In genomic region chr17:93463621-93464211, GRCm38 (mm10) we compare ENCODE assay signal across 30 mouse cellular contexts.
DNase-seq lines count a peak whose midpoint lies in the region; ATAC-seq and TF ChIP-seq lines count a peak whose summit lies in the region.
"Had no signal": no experiment of that assay in that cellular context is flagged by ENCODE, and none has a peak within 500 bp of the region (broad histone marks: within the 10 kb centered on the region; RNA-seq: fewer than 3 reads in every experiment).

No protein-coding gene starts in this region.

- 84% methylated on average over 3 of the region's 3 CpGs for WGBS in hindbrain, embryonic 13.5 days
- 77% methylated on average over 3 of the region's 3 CpGs for WGBS in hindbrain, postnatal 0 days
- WGBS in midbrain, postnatal 0 days: 80% methylated on average over 3 of the region's 3 CpGs
- WGBS in midbrain, embryonic 11.5 days: 91% methylated on average over 3 of the region's 3 CpGs
- WGBS in neural tube, embryonic 14.5 days: 55% methylated on average over 3 of the region's 3 CpGs

- no peak overlapping the region for H3K9ac ChIP-seq in hindbrain, embryonic 13.5 days
- H3K9ac ChIP-seq in hindbrain, postnatal 0 days (replicated peaks; ENCODE audit: low read length): no peak overlapping the region
- H3K9ac ChIP-seq in midbrain, postnatal 0 days (replicated peaks; ENCODE audit: low read length, poor library complexity, severe bottlenecking): no peak overlapping the region
- no peak overlapping the region for H3K9ac ChIP-seq in midbrain, embryonic 11.5 days (ENCODE audit: low read length)
- no peak overlapping the region for H3K9ac ChIP-seq in neural tube, embryonic 14.5 days (replicated peaks; ENCODE audit: low read depth, low read length)
- H3K9ac ChIP-seq: embryonic facial prominence, embryonic 13.5 days; embryonic facial prominence, embryonic 15.5 days; forebrain, embryonic 12.5 days had no signal

- ATAC-seq in hindbrain, embryonic 13.5 days (ENCODE audit: low FRiP score): 0 out of 2 replicates have a peak, but pooled peaks have one; percentile 43
- ATAC-seq in hindbrain, postnatal 0 days: no peak
- ATAC-seq in midbrain, postnatal 0 days (ENCODE audit: low FRiP score): no peak
- no peak for ATAC-seq in midbrain, embryonic 11.5 days (ENCODE audit: low FRiP score)
- ATAC-seq in neural tube, embryonic 14.5 days (ENCODE audit: low read depth): peak; percentile 87
- ATAC-seq: activated CD4-positive, CD25-positive, alpha-beta regulatory T cell, adult 4 months; CD4-positive, CD25-positive, alpha-beta regulatory T cell, adult 4 months; forebrain, embryonic 14.5 days; forebrain, embryonic 16.5 days; Patski had no signal

- DNase-seq in hindbrain, postnatal 0 days (ENCODE audit: low spot score): no peak
- DNase-seq in midbrain, postnatal 0 days (ENCODE audit: low spot score): peak; percentile 6
- no peak for DNase-seq in midbrain, embryonic 11.5 days (ENCODE audit: low spot score, missing footprints)
- peak; percentile 1 for DNase-seq in brain, adult 2 months (ENCODE audit: low read depth, low spot score)
- no peak for DNase-seq in retina, embryonic 14.5 days (ENCODE audit: low spot score)
- DNase-seq in lung, postnatal 25 days (ENCODE audit: low spot score): no peak
- DNase-seq: adrenal gland, adult 8-10 months; adrenal gland, postnatal 14 days; adrenal gland, postnatal 36 days; B cell, adult 2 months; cerebellum, adult 11-12 months; cerebellum, adult 2 months; cerebellum, adult 9-11 months; cerebellum, postnatal 14 days; cerebellum, postnatal 36 days; embryo, embryonic 11 days had no signal

- H3K36me3 ChIP-seq in hindbrain, embryonic 13.5 days: no peaks in the 10 kb centered on the region
- H3K36me3 ChIP-seq in hindbrain, postnatal 0 days (ENCODE audit: insufficient read depth, low read length): no peaks in the 10 kb centered on the region
- H3K36me3 ChIP-seq in midbrain, postnatal 0 days (ENCODE audit: insufficient read depth, low read length): no peaks in the 10 kb centered on the region
- no peaks in the 10 kb centered on the region for H3K36me3 ChIP-seq in midbrain, embryonic 11.5 days (ENCODE audit: control insufficient read depth, insufficient read depth, low read length)
- H3K36me3 ChIP-seq in neural tube, embryonic 14.5 days (ENCODE audit: control insufficient read depth, insufficient read depth, low read length): no peaks in the 10 kb centered on the region
- H3K36me3 ChIP-seq: embryonic facial prominence, embryonic 13.5 days; embryonic facial prominence, embryonic 15.5 days; forebrain, embryonic 10.5 days; forebrain, embryonic 12.5 days; G1E had no signal

- no peak for TF ChIP-seq CTCF in hindbrain, postnatal 0 days (IDR thresholded peaks at IDR 0.05; ENCODE audit: low read depth)
- no peak for TF ChIP-seq CTCF in midbrain, postnatal 0 days (IDR thresholded peaks at IDR 0.05)

- H3K9me3 ChIP-seq in hindbrain, embryonic 13.5 days: no peaks in the 10 kb centered on the region
- H3K9me3 ChIP-seq in hindbrain, postnatal 0 days (ENCODE audit: low read length): no peaks in the 10 kb centered on the region
- no peaks in the 10 kb centered on the region for H3K9me3 ChIP-seq in midbrain, postnatal 0 days (ENCODE audit: low read length)
- no peaks in the 10 kb centered on the region for H3K9me3 ChIP-seq in midbrain, embryonic 11.5 days (ENCODE audit: control insufficient read depth, low read length)
- H3K9me3 ChIP-seq in neural tube, embryonic 14.5 days (ENCODE audit: control insufficient read depth, low read length): no peaks in the 10 kb centered on the region
- H3K9me3 ChIP-seq: embryonic facial prominence, embryonic 13.5 days; embryonic facial prominence, embryonic 15.5 days; forebrain, embryonic 10.5 days; forebrain, embryonic 12.5 days; G1E had no signal

- H3K27me3 ChIP-seq in hindbrain, embryonic 13.5 days: no peaks in the 10 kb centered on the region
- H3K27me3 ChIP-seq in hindbrain, postnatal 0 days (ENCODE audit: insufficient read depth, low read length): no peaks in the 10 kb centered on the region
- H3K27me3 ChIP-seq in midbrain, postnatal 0 days (ENCODE audit: insufficient read depth, low read length): no peaks in the 10 kb centered on the region
- no peaks in the 10 kb centered on the region for H3K27me3 ChIP-seq in midbrain, embryonic 11.5 days (ENCODE audit: control insufficient read depth, insufficient read depth, low read length)
- no peaks in the 10 kb centered on the region for H3K27me3 ChIP-seq in neural tube, embryonic 14.5 days (ENCODE audit: control insufficient read depth, insufficient read depth, low read length)
- H3K27me3 ChIP-seq: CH12.LX; embryonic facial prominence, embryonic 13.5 days; embryonic facial prominence, embryonic 15.5 days; forebrain, embryonic 12.5 days; Patski had no signal

- H3K4me2 ChIP-seq in hindbrain, embryonic 13.5 days: no peak overlapping the region
- H3K4me2 ChIP-seq in hindbrain, postnatal 0 days (ENCODE audit: low read depth, low read length): no peak overlapping the region
- H3K4me2 ChIP-seq in midbrain, postnatal 0 days (ENCODE audit: low read depth, low read length, poor library complexity, severe bottlenecking): no peak overlapping the region
- no peak overlapping the region for H3K4me2 ChIP-seq in midbrain, embryonic 11.5 days
- no peak overlapping the region for H3K4me2 ChIP-seq in neural tube, embryonic 14.5 days (ENCODE audit: low read depth, low read length)
- H3K4me2 ChIP-seq: embryonic facial prominence, embryonic 13.5 days; embryonic facial prominence, embryonic 15.5 days; forebrain, embryonic 12.5 days had no signal

- H3K4me3 ChIP-seq in hindbrain, embryonic 13.5 days: no peak overlapping the region
- no peak overlapping the region for H3K4me3 ChIP-seq in hindbrain, postnatal 0 days (ENCODE audit: low read length)
- no peak overlapping the region for H3K4me3 ChIP-seq in midbrain, postnatal 0 days (ENCODE audit: low read depth, low read length)
- H3K4me3 ChIP-seq in midbrain, embryonic 11.5 days (ENCODE audit: low read depth, low read length): no peak overlapping the region
- no peak overlapping the region for H3K4me3 ChIP-seq in neural tube, embryonic 14.5 days (ENCODE audit: low read depth, low read length)
- H3K4me3 ChIP-seq: embryonic facial prominence, embryonic 13.5 days; embryonic facial prominence, embryonic 15.5 days; erythroblast, embryonic 14.5 days; forebrain, embryonic 10.5 days; forebrain, embryonic 12.5 days had no signal

- no peaks in the 10 kb centered on the region for H3K4me1 ChIP-seq in hindbrain, embryonic 13.5 days (replicated peaks)
- H3K4me1 ChIP-seq in hindbrain, postnatal 0 days (ENCODE audit: insufficient read depth, low read length): no peaks in the 10 kb centered on the region
- no peaks in the 10 kb centered on the region for H3K4me1 ChIP-seq in midbrain, postnatal 0 days (ENCODE audit: insufficient read depth, low read length)
- H3K4me1 ChIP-seq in midbrain, embryonic 11.5 days (ENCODE audit: control insufficient read depth, insufficient read depth, low read length): no peaks in the 10 kb centered on the region
- no peaks in the 10 kb centered on the region for H3K4me1 ChIP-seq in neural tube, embryonic 14.5 days (ENCODE audit: control insufficient read depth, insufficient read depth, low read length)
- H3K4me1 ChIP-seq: embryonic facial prominence, embryonic 13.5 days; embryonic facial prominence, embryonic 15.5 days; forebrain, embryonic 10.5 days; forebrain, embryonic 12.5 days had no signal

- no peak overlapping the region for H3K27ac ChIP-seq in hindbrain, embryonic 13.5 days
- H3K27ac ChIP-seq in hindbrain, postnatal 0 days: no peak overlapping the region
- H3K27ac ChIP-seq in midbrain, postnatal 0 days (ENCODE audit: low read depth, low read length): no peak overlapping the region
- H3K27ac ChIP-seq in midbrain, embryonic 11.5 days (ENCODE audit: low read depth, low read length): no peak overlapping the region
- no peak overlapping the region for H3K27ac ChIP-seq in neural tube, embryonic 14.5 days (ENCODE audit: low read depth, low read length)
- H3K27ac ChIP-seq: embryonic facial prominence, embryonic 13.5 days; embryonic facial prominence, embryonic 15.5 days; forebrain, embryonic 10.5 days; forebrain, embryonic 12.5 days had no signal

Comparison
In these comparisons a context has a peak if more than half of its experiments do, and no peak if none do; other contexts are left out.
1. ATAC-seq: peak in hindbrain, embryonic 13.5 days (single experiment) and neural tube, embryonic 14.5 days (single experiment); none in hindbrain, postnatal 0 days (single experiment), midbrain, postnatal 0 days (single experiment) and midbrain, embryonic 11.5 days (single experiment).
2. DNase-seq: peak in midbrain, postnatal 0 days (single experiment) and brain, adult 2 months (single experiment); none in hindbrain, postnatal 0 days (single experiment), midbrain, embryonic 11.5 days (single experiment), retina, embryonic 14.5 days (single experiment) and lung, postnatal 25 days (single experiment).